Comparison of ENCODE assay signal across 21 mouse cellular contexts in genomic region chr7:78651540-78651939, GRCm38 (mm10).
DNase-seq lines count a peak whose midpoint lies in the region; ATAC-seq and TF ChIP-seq lines count a peak whose summit lies in the region.
"Had no signal": no experiment of that assay in that cellular context is flagged by ENCODE, and none has a peak within 500 bp of the region (broad histone marks: within the 10 kb centered on the region; RNA-seq: fewer than 3 reads in every experiment).

No protein-coding gene starts in this region.

- ATAC-seq in erythroid progenitor cell, adult 5-6 weeks (replicated peaks; ENCODE audit: low FRiP score, poor library complexity, severe bottlenecking): no peak
- ATAC-seq: activated CD4-positive, CD25-positive, alpha-beta regulatory T cell, adult 4 months; forebrain, embryonic 13.5 days; forebrain, embryonic 15.5 days; forebrain, postnatal 0 days; Patski had no signal

- no peak for TF ChIP-seq CTCF in brain, embryonic 14.5 days (IDR thresholded peaks at IDR 0.05; ENCODE audit: borderline replicate concordance, extremely low read depth, insufficient read depth, insufficient read length)

- peak; percentile 14 for DNase-seq in kidney, adult 11 months
- no peak for DNase-seq in kidney, adult 9 months
- DNase-seq in kidney, postnatal 4 days: peak; percentile 6 to 18
- DNase-seq in kidney, adult 8-10 months: no peak
- peak; percentile 31 for DNase-seq in brain, embryonic 14.5 days (ENCODE audit: low read depth)
- DNase-seq: adrenal gland, adult 8-10 months; adrenal gland, postnatal 14 days; adrenal gland, postnatal 36 days; cerebellum, adult 11 months; cerebellum, adult 18-20 months; cerebellum, adult 8-10 months; cerebellum, adult 9-11 months; cerebellum, postnatal 14 days; cerebellum, postnatal 36 days; embryo, embryonic 11 days; forebrain, postnatal 0 days had no signal

- no peak for TF ChIP-seq POLR2A in brain, embryonic 14.5 days (IDR thresholded peaks at IDR 0.05; ENCODE audit: borderline replicate concordance, extremely low read depth, insufficient read depth, insufficient read length, poor library complexity, severe bottlenecking)

Comparison
In these comparisons a context has a peak if more than half of its experiments do, and no peak if none do; other contexts are left out.
1. DNase-seq: peak in kidney, adult 11 months (single experiment), kidney, postnatal 4 days (2 of 2) and brain, embryonic 14.5 days (single experiment); none in kidney, adult 9 months (single experiment) and kidney, adult 8-10 months (0 of 2).